Mouse (Mus musculus) limb, embryonic 12.5 days (tissue): ENCODE results near the gene Ppm1f. TPM values are rescaled to one million over a fixed set of nuclear protein-coding genes. Genes with fewer than 3 reads are reported as not detected.

Experiments used
- ATAC-seq: fragments of 200-750 bp; cut with Nextera tagmentation; 2 replicates; pipeline ENCODE4 v1.8.0; 2017; ENCODE audit warnings: low read depth, moderate TSS enrichment; ENCODE audit not compliant: insufficient number of reproducible peaks, insufficient read depth, low FRiP score, low TSS enrichment
- H3K27ac ChIP-seq: fragments of 300-500 bp; sonication (generic); 2 replicates; pipeline ENCODE4 v1.5.1; 2016; ENCODE audit warnings: mild to moderate bottlenecking, moderate library complexity
- H3K27me3 ChIP-seq: fragments of 300-500 bp; sonication (generic); 2 replicates; pipeline ENCODE4 v1.6.1; 2016; ENCODE audit warnings: mild to moderate bottlenecking, moderate library complexity
- H3K36me3 ChIP-seq: fragments of 300-500 bp; sonication (generic); 2 replicates; pipeline ENCODE4 v1.6.1; 2016; ENCODE audit warnings: mild to moderate bottlenecking, moderate library complexity
- H3K4me1 ChIP-seq: fragments of 300-500 bp; sonication (generic); replicated peaks from 2 replicates; pipeline ENCODE4 v1.6.1; 2016
- H3K4me2 ChIP-seq: fragments of 300-500 bp; sonication (generic); 2 replicates; pipeline ENCODE4 v1.6.1; 2016; ENCODE audit warnings: mild to moderate bottlenecking, moderate library complexity
- H3K4me3 ChIP-seq: fragments of 300-500 bp; sonication (generic); replicated peaks from 2 replicates; pipeline ENCODE4 v1.5.1; 2016; ENCODE audit warnings: mild to moderate bottlenecking
- H3K9ac ChIP-seq: fragments of 300-500 bp; sonication (generic); replicated peaks from 2 replicates; pipeline ENCODE4 v1.6.1; 2016; ENCODE audit warnings: mild to moderate bottlenecking, moderate library complexity
- H3K9me3 ChIP-seq: fragments of 300-500 bp; sonication (generic); 2 replicates; pipeline ENCODE4 v1.6.1; 2016; ENCODE audit warnings: mild to moderate bottlenecking, moderate library complexity
- WGBS: fragments of 180-500 bp; shearing (Covaris S2); methylation state at CpG from one replicate; pipeline ENCODE4 v1.1.7; 2016; 5-methylcytosine and 5-hydroxymethylcytosine counted together
- polyA plus RNA-seq: library from polyadenylated mRNA; unstranded; fragments of >200 nt; fragmentation: Nextera tagmentation; extraction: Ambion mirVana; gene quantifications from 2 replicates; pipeline ENCODE4 v1.2.1, GENCODE M21; 2016

Ppm1f gene
- polyA plus RNA-seq, 1 experiment from 2014 or later, result 40.5 TPM

GRCm38 (mm10) chr16:16870241-16870616 lies 26.0 kb upstream of the Ppm1f start:
- 34% methylated on average over 7 of the region's 7 CpGs for WGBS
- Histone ChIP-seq H3K9ac (peak overlapping the region; percentile 84; the same call in 1 of the 2 replicates), H3K27ac (peak overlapping the region; percentile 97)

GRCm38 (mm10) chr16:16870617-16871331 lies 25.5 kb upstream of the Ppm1f start, which contains the start of the genes Top3b and Vpreb1:
Top3b (plus strand) TSS chr16:16870736.
Vpreb1 (minus strand) TSS chr16:16870843.
- peak within 1 kb of the TSS; percentile 84 for H3K9ac ChIP-seq
- peaks cover 12% of the 10 kb centered on the region for H3K36me3 ChIP-seq
- H3K9me3 ChIP-seq, result peaks cover under 1% of the 10 kb centered on the region
- WGBS, result under 1% methylated on average over 49 of the region's 49 CpGs
- peak within 1 kb of the TSS; percentile 69 for H3K4me2 ChIP-seq
- H3K4me3 ChIP-seq, result peak within 1 kb of the TSS; percentile 71
- H3K4me1 ChIP-seq, result peaks cover 7% of the 10 kb centered on the region; the same call in 1 of the 2 replicates
- peak; percentile 97 for ATAC-seq
- H3K27ac ChIP-seq, result peak within 1 kb of the TSS; percentile 97
- H3K27me3 ChIP-seq, result no peaks in the 10 kb centered on the region

More at GRCm38 (mm10) chr16:16870241-16870616, 26.0 kb upstream of the Ppm1f start:
- Histone ChIP-seq H3K9me3 (no peaks in the 10 kb centered on the region), H3K4me3 (peak overlapping the region; percentile 71), H3K4me1 (peaks cover 7% of the 10 kb centered on the region; the same call in 1 of the 2 replicates), H3K36me3 (peaks cover 9% of the 10 kb centered on the region), H3K4me2 (peak overlapping the region; percentile 69), H3K27me3 (no peaks in the 10 kb centered on the region)
- ATAC-seq, result peak; percentile 24

GRCm38 (mm10) chr16:16879025-16879424 lies 17.2 kb upstream of the Ppm1f start:
- peaks cover 9% of the 10 kb centered on the region for H3K9me3 ChIP-seq
- peaks cover 91% of the 10 kb centered on the region for H3K36me3 ChIP-seq
- H3K4me2 ChIP-seq, result no peak overlapping the region
- no peaks in the 10 kb centered on the region for H3K4me1 ChIP-seq
- no peaks in the 10 kb centered on the region for H3K27me3 ChIP-seq
- H3K4me3 ChIP-seq, result no peak overlapping the region
- no peak for ATAC-seq
- WGBS, result 86% methylated on average over 5 of the region's 5 CpGs
- no peak overlapping the region for H3K27ac ChIP-seq
- H3K9ac ChIP-seq, result no peak overlapping the region

GRCm38 (mm10) chr16:16888341-16888740 lies 7.9 kb upstream of the Ppm1f start:
- ATAC-seq, result no peak
- 100% methylated on average over 1 of the region's 1 CpGs for WGBS

GRCm38 (mm10) chr16:16892366-16892765 lies 3.9 kb upstream of the Ppm1f start:
- 89% methylated on average over 7 of the region's 7 CpGs for WGBS

More at GRCm38 (mm10) chr16:16888341-16888740, 7.9 kb upstream of the Ppm1f start:
- no peak overlapping the region for H3K4me2 ChIP-seq
- no peak overlapping the region for H3K4me3 ChIP-seq
- H3K27ac ChIP-seq, result no peak overlapping the region
- no peaks in the 10 kb centered on the region for H3K9me3 ChIP-seq
- no peaks in the 10 kb centered on the region for H3K4me1 ChIP-seq
- no peak overlapping the region for H3K9ac ChIP-seq
- peaks cover 100% of the 10 kb centered on the region for H3K36me3 ChIP-seq
- H3K27me3 ChIP-seq, result no peaks in the 10 kb centered on the region

GRCm38 (mm10) chr16:16896015-16896381 lies 271 bp upstream of the Ppm1f start:
- Histone ChIP-seq H3K4me2 (peak overlapping the region; percentile 69), H3K27me3 (no peaks in the 10 kb centered on the region), H3K4me3 (peak overlapping the region; percentile 61), H3K27ac (peak overlapping the region; percentile 66), H3K9me3 (no peaks in the 10 kb centered on the region), H3K4me1 (peaks cover 13% of the 10 kb centered on the region), H3K9ac (no peak overlapping the region), H3K36me3 (peaks cover 34% of the 10 kb centered on the region)
- ATAC-seq, result peak; percentile 74
- WGBS, result 17% methylated on average over 4 of the region's 4 CpGs

More at GRCm38 (mm10) chr16:16892366-16892765, 3.9 kb upstream of the Ppm1f start:
- no peaks in the 10 kb centered on the region for H3K27me3 ChIP-seq
- no peaks in the 10 kb centered on the region for H3K9me3 ChIP-seq
- peaks cover 8% of the 10 kb centered on the region for H3K4me1 ChIP-seq
- no peak overlapping the region for H3K9ac ChIP-seq
- peaks cover 70% of the 10 kb centered on the region for H3K36me3 ChIP-seq
- no peak overlapping the region for H3K27ac ChIP-seq
- no peak for ATAC-seq
- H3K4me3 ChIP-seq, result no peak overlapping the region
- no peak overlapping the region for H3K4me2 ChIP-seq

GRCm38 (mm10) chr16:16897056-16897584 lies 851 bp downstream of the Ppm1f start:
- 0 out of 2 replicates have a peak, but pooled peaks have one; percentile 2 for ATAC-seq
- H3K9ac ChIP-seq, result peak overlapping the region; percentile 75
- H3K27ac ChIP-seq, result peak overlapping the region; percentile 66
- H3K4me1 ChIP-seq, result peaks cover 13% of the 10 kb centered on the region
- peak overlapping the region; percentile 69 for H3K4me2 ChIP-seq
- peaks cover 22% of the 10 kb centered on the region for H3K36me3 ChIP-seq
- H3K9me3 ChIP-seq, result no peaks in the 10 kb centered on the region
- H3K4me3 ChIP-seq, result peak overlapping the region; percentile 61
- WGBS, result 24% methylated on average over 10 of the region's 10 CpGs
- H3K27me3 ChIP-seq, result no peaks in the 10 kb centered on the region

GRCm38 (mm10) chr16:16902329-16902728 lies 6.1 kb downstream of the Ppm1f start:
- no peak overlapping the region for H3K27ac ChIP-seq

GRCm38 (mm10) chr16:16903188-16903587 lies 6.9 kb downstream of the Ppm1f start:
- no peak overlapping the region for H3K9ac ChIP-seq
- H3K36me3 ChIP-seq, result peaks cover 56% of the 10 kb centered on the region
- 82% methylated on average over 5 of the region's 5 CpGs for whole genome bisulfite sequencing
- no peaks in the 10 kb centered on the region for H3K9me3 ChIP-seq
- no peaks in the 10 kb centered on the region for H3K27me3 ChIP-seq
- H3K4me1 ChIP-seq, result no peaks in the 10 kb centered on the region
- no peak overlapping the region for H3K4me3 ChIP-seq
- no peak for ATAC-seq
- no peak overlapping the region for H3K4me2 ChIP-seq
- H3K27ac ChIP-seq, result no peak overlapping the region

More at GRCm38 (mm10) chr16:16902329-16902728, 6.1 kb downstream of the Ppm1f start:
- H3K36me3 ChIP-seq, result peaks cover 50% of the 10 kb centered on the region
- no peak overlapping the region for H3K9ac ChIP-seq
- no peak overlapping the region for H3K4me2 ChIP-seq
- no peaks in the 10 kb centered on the region for H3K9me3 ChIP-seq
- H3K27me3 ChIP-seq, result no peaks in the 10 kb centered on the region
- 75% methylated on average over 4 of the region's 4 CpGs for WGBS
- H3K4me3 ChIP-seq, result no peak overlapping the region
- peaks cover 5% of the 10 kb centered on the region for H3K4me1 ChIP-seq
- ATAC-seq, result no peak

GRCm38 (mm10) chr16:16907799-16908198 lies 11.5 kb downstream of the Ppm1f start:
- Histone ChIP-seq H3K36me3 (peaks cover 91% of the 10 kb centered on the region), H3K4me2 (no peak overlapping the region), H3K4me3 (no peak overlapping the region), H3K4me1 (no peaks in the 10 kb centered on the region), H3K27me3 (no peaks in the 10 kb centered on the region), H3K27ac (no peak overlapping the region), H3K9ac (no peak overlapping the region), H3K9me3 (no peaks in the 10 kb centered on the region)
- no peak for ATAC-seq
- WGBS, result 80% methylated on average over 6 of the region's 6 CpGs
